Mouse (Mus musculus) neural tube, embryonic 13.5 days (tissue): ENCODE measurements around the gene Ctla4. TPM values are rescaled to one million over a fixed set of nuclear protein-coding genes. Genes with fewer than 3 reads are reported as not detected.

Experiments used
- ATAC-seq: fragments of 200-750 bp; cut with Nextera tagmentation; 2 replicates; pipeline ENCODE4 v1.8.0; 2017; ENCODE audit warnings: low read depth, mild to moderate bottlenecking, moderate TSS enrichment, moderate library complexity
- H3K27ac ChIP-seq: fragments of 300-500 bp; sonication (generic); replicated peaks from 2 replicates; pipeline ENCODE4 v1.5.1; 2015; ENCODE audit warnings: moderate library complexity, mild to moderate bottlenecking, inconsistent platforms
- H3K27me3 ChIP-seq: fragments of 300-500 bp; sonication (generic); 2 replicates; pipeline ENCODE4 v1.6.1; 2015; ENCODE audit warnings: mild to moderate bottlenecking, inconsistent platforms
- H3K36me3 ChIP-seq: fragments of 300-500 bp; sonication (generic); 2 replicates; pipeline ENCODE4 v1.6.1; 2015; ENCODE audit warnings: mild to moderate bottlenecking, inconsistent platforms
- H3K4me1 ChIP-seq: fragments of 300-500 bp; sonication (generic); replicated peaks from 2 replicates; pipeline ENCODE4 v1.6.1; 2015; ENCODE audit warnings: inconsistent platforms
- H3K4me2 ChIP-seq: fragments of 300-500 bp; sonication (generic); 2 replicates; pipeline ENCODE4 v1.6.1; 2015; ENCODE audit warnings: inconsistent platforms, mild to moderate bottlenecking, moderate library complexity
- H3K4me3 ChIP-seq: fragments of 300-500 bp; sonication (generic); 2 replicates; pipeline ENCODE4 v1.5.1; 2015; ENCODE audit warnings: mild to moderate bottlenecking, inconsistent platforms
- H3K9ac ChIP-seq: fragments of 300-500 bp; sonication (generic); 2 replicates; pipeline ENCODE4 v1.6.1; 2015; ENCODE audit warnings: moderate library complexity, mild to moderate bottlenecking, inconsistent platforms
- H3K9me3 ChIP-seq: fragments of 300-500 bp; sonication (generic); 2 replicates; pipeline ENCODE4 v1.6.1; 2016; ENCODE audit warnings: inconsistent platforms
- WGBS: fragments of 180-500 bp; shearing (Covaris S2); methylation state at CpG from one replicate; pipeline ENCODE4 v1.1.7; 2015; 5-methylcytosine and 5-hydroxymethylcytosine counted together
- polyA plus RNA-seq: library from polyadenylated mRNA; unstranded; fragments of >200 nt; fragmentation: Nextera tagmentation; extraction: Ambion mirVana; gene quantifications from 2 replicates; pipeline ENCODE4 v1.2.1, GENCODE M21; 2015

The Ctla4 gene
- polyA plus RNA-seq, 1 experiment from 2014 or later, result not detected

DNA sequence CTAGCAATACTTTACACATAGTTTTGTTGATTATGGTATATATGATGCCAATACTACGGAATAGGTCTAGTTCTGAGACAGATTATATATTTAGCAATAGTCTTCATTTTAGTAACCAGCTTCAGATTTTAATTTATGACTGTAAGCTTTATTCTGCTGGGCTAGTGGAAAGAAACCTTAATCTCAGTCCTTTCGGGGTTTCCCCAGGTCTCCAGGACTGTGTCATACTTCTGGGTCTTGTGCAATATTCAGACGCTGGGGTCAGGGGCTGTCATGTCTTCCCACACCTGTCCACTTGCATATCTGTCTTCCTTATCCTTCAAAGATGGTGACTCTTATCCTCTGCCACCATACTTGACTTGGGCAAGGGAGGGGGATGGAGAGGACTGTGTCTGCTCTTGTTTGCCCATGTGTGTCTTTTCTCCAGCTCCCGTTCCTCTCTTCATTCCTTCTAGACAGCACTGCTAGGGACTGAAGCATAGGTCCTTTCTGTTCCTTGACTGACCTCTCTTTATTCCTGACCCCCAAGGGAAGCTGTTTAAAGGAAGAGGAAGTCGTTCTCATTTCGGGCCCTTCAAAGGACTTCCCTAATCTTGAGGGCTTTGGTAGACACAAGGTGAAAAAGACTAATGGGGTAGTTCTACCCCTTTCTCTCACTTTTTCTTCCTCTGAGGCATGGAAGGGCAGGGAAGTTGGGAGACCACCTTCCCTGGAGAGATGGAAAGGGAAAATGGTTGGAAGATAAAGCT lies 50.3 kb downstream of the Ctla4 start:
- no peak overlapping the region for H3K9ac ChIP-seq
- no peaks in the 10 kb centered on the region for H3K36me3 ChIP-seq
- peaks cover 10% of the 10 kb centered on the region for H3K4me1 ChIP-seq
- H3K4me2 ChIP-seq, result no peak overlapping the region
- WGBS, result 83% methylated on average over 6 of the region's 6 CpGs
- H3K4me3 ChIP-seq, result no peak overlapping the region
- no peaks in the 10 kb centered on the region for H3K9me3 ChIP-seq
- no peak overlapping the region for H3K27ac ChIP-seq
- H3K27me3 ChIP-seq, result no peaks in the 10 kb centered on the region
- ATAC-seq, result no peak

DNA sequence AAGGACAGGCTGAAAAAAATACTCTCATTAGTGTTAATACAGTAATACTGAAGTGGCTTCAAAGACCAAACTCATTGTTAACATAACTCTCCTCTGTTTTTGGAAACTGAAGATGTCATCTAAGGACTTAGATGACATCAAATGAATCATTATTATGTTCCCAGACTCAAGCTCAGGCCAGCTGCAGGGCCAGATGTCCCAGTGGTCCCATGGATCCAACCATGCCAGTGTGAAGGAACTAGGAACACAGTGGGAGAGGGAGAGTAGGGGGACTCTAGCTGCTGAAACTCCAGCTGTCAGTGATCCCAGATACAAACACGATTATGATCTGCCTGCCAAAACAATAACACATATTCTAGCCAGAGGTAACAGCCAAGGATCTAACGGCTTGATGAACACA lies 51.5 kb downstream of the Ctla4 start:
- H3K4me1 ChIP-seq, result peaks cover 10% of the 10 kb centered on the region
- no peak overlapping the region for H3K9ac ChIP-seq
- H3K4me2 ChIP-seq, result no peak overlapping the region
- H3K27ac ChIP-seq, result no peak overlapping the region
- no peaks in the 10 kb centered on the region for H3K36me3 ChIP-seq
- no peak overlapping the region for H3K4me3 ChIP-seq
- ATAC-seq, result no peak
- H3K27me3 ChIP-seq, result no peaks in the 10 kb centered on the region
- WGBS, result 83% methylated on average over 2 of the region's 2 CpGs
- H3K9me3 ChIP-seq, result no peaks in the 10 kb centered on the region

DNA sequence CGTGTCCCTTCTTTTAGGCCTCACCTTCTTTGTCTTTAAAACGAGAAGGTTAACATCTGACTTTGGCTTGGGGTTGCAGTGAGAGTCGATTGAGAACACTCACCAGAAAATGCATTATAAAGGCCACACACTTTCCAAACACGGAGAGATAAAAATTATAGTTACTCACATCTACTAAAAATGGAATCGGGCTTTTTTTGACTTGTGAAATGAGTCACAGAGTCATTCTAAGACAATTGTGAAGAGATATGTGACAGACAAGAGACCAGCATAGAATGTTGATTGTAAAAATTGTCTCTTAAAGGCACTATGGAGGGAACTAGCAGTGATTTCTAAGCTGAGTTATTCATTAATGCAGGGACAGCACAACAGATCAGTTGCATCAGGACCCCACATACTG lies 52.2 kb downstream of the Ctla4 start:
- ATAC-seq, result no peak
- Histone ChIP-seq H3K27ac (no peak overlapping the region), H3K9ac (no peak overlapping the region), H3K4me1 (peaks cover 10% of the 10 kb centered on the region), H3K4me2 (no peak overlapping the region), H3K27me3 (no peaks in the 10 kb centered on the region), H3K9me3 (no peaks in the 10 kb centered on the region), H3K36me3 (no peaks in the 10 kb centered on the region), H3K4me3 (no peak overlapping the region)
- 91% methylated on average over 5 of the region's 5 CpGs for WGBS

DNA sequence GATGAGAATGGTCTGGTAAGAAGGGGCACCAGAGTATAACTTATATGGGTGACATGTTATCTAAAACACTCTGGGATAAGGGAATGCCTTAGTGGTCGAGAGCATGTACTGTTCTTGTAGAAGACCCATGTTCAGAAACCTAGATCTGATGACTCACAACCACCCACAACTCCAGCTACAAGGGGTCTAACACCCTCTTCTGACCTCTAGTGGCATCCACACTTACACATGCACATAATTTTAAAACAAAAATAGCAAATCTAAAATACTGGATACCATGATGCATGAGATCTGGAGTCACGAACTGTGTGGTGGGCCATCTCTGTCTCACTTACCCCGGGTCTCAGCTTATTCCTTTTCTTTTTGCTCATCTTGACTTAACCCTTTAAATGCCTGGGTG lies 53.2 kb downstream of the Ctla4 start:
- no peak overlapping the region for H3K4me3 ChIP-seq
- 78% methylated on average over 3 of the region's 3 CpGs for WGBS
- H3K4me1 ChIP-seq, result peaks cover 16% of the 10 kb centered on the region
- no peak for ATAC-seq
- no peak overlapping the region for H3K27ac ChIP-seq
- H3K9ac ChIP-seq, result no peak overlapping the region
- no peaks in the 10 kb centered on the region for H3K36me3 ChIP-seq
- H3K27me3 ChIP-seq, result no peaks in the 10 kb centered on the region
- no peaks in the 10 kb centered on the region for H3K9me3 ChIP-seq
- H3K4me2 ChIP-seq, result no peak overlapping the region

DNA sequence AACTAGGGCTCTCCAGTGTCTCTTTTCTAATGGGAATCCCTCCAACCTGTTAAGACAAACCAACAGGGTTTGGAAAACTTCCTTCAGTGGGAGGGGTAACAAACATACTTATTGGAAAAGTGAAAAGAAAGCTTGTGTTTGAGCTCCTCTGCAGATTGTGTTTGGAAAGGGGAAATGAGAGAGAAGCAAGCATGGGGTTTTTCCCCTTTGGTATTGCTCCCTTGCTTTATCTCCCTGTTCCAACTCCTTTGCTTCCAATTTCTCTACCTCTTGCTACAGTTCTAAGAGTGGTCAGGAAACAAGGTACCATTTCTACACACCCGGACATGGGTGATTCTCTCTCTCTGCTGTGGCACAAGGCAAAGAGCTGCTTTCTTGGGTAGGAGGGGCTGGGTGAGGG lies 53.8 kb downstream of the Ctla4 start:
- Histone ChIP-seq H3K27me3 (no peaks in the 10 kb centered on the region), H3K4me3 (no peak overlapping the region), H3K9ac (no peak overlapping the region), H3K4me2 (no peak overlapping the region), H3K4me1 (peaks cover 16% of the 10 kb centered on the region), H3K9me3 (no peaks in the 10 kb centered on the region), H3K36me3 (no peaks in the 10 kb centered on the region), H3K27ac (no peak overlapping the region)
- WGBS, result 86% methylated on average over 1 of the region's 1 CpGs
- ATAC-seq, result no peak

DNA sequence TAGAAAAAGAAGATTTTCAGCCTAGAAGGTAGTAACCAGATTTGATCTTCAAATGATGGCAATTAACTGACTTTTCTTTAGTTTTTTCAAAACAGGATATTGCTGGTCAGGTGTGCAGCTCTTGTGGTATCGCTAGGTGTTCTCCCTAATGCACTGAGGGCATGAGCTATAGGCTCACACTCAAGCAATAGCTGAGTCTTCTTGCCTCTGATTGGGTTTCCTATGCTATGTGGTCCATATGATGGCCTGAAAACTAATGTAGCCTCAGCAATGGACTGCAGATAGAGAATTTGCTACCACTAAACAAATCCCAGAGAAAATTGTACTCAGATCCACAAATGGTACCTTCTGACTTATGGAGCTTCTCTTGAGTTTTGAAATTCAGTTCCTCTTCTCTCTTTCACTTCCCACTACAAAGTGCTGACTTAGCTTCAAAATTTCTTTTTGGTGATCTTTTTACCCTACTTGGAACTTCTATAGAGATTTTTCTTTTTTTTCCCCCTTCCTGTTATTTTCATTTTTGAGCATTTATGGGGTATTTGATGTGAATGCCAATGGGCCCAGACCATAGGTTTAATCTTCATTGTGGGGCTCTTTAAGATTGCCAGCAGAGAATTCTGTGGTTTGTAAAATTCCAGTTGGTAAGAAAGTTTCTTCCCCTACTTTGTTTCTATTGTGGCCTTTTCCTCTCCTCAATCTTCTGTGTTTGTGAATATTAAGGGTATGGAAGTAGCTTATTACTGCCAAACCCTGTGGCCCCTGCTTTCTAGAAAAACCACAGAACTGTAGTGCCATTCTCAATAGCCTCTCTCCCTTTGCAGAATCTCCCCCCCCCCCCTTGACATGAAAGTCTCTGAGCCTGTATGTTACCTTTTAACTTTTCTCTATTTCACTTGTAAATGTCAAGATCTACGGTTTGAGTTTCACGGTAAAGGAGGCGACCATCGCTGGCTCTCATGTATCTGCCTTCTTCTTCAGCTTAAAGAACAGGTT lies 54.6 kb downstream of the Ctla4 start:
- WGBS, result 94% methylated on average over 5 of the region's 5 CpGs
- Histone ChIP-seq H3K36me3 (no peaks in the 10 kb centered on the region), H3K4me3 (no peak overlapping the region), H3K4me1 (peaks cover 9% of the 10 kb centered on the region), H3K4me2 (no peak overlapping the region), H3K9me3 (no peaks in the 10 kb centered on the region), H3K27ac (no peak overlapping the region), H3K27me3 (no peaks in the 10 kb centered on the region), H3K9ac (no peak overlapping the region)
- no peak for ATAC-seq

DNA sequence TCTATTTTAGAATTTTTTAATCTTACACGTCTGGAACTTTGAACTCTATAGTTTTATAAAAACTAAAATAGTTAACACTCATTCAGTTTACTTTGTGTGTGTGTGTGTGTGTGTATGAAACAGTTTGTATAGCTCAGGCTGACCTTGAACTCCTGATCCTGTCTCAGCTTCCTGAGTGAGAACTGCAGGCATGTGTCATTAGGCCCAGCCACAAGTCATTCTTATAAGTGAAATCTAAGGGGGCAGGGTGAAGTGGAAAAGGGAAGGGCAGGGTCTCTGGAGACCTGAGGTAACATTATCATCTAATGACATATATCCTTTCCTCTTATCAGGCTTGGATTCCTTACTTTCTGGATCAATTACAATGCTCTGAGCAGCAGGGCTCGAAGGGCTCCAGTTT lies 56.1 kb downstream of the Ctla4 start:
- Histone ChIP-seq H3K27ac (no peak overlapping the region), H3K9ac (no peak overlapping the region), H3K4me1 (0 out of 2 replicates have a peak, but pooled peaks cover 5% of the 10 kb centered on the region), H3K36me3 (no peaks in the 10 kb centered on the region), H3K27me3 (no peaks in the 10 kb centered on the region), H3K4me3 (no peak overlapping the region), H3K4me2 (no peak overlapping the region), H3K9me3 (no peaks in the 10 kb centered on the region)
- WGBS, result 84% methylated on average over 2 of the region's 2 CpGs
- ATAC-seq, result no peak

DNA sequence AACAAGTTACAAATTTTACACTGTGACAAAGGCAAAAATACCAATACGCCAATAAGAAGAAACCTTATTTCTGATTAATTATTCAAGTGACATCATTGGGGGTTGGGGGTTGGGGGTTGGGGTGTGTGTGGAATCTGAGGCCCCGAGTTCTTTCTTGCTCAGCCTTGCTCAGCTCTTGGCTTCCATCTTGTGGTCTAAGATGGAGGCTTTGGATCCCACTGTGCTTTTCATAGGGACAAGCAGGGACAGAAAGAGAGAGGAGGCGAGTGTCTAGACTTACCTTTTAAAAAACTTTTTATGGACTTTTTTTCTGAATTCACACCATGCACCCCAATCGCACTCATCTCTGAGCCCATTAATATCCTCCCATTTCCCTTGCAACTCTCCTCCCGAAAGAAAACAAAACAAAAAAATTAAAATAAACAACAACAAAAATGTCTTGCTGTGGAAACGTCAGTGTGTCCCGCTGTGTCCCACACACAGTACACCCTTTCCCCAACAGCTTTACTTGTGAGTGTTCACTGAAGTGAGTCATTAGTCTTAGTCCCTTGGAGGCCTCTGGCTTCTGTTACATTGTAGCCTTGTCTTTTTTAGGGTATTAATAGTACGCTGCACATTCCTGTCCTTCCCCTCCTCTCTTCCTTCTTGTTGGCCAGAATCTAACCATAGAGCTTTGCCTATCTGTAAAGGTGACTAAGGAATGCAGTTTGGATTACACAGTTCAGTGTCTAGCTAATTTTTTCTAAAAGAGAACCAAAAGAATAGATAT lies 59.0 kb downstream of the Ctla4 start:
- H3K9me3 ChIP-seq, result no peaks in the 10 kb centered on the region

DNA sequence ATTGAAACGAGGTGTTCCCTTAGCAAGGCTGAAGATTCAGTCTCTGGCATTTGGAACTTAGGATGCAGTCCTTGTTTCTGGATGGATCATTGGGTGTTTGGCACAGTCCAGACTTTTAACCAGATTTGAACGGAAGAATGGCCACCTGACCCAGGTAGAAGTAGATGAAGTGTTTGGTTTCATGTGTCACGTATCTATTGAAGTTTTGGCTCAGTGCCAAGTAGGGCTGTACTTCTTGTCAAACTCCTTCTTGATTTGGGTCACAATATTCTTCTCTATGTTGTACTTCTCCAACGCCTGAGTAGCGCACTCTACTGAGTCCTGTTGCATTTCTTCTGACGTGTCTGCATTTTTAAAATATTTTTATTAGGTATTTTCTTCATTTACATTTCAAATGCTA lies 61.3 kb downstream of the Ctla4 start:
- H3K27ac ChIP-seq, result no peak overlapping the region
- ATAC-seq, result no peak
- no peaks in the 10 kb centered on the region for H3K9me3 ChIP-seq
- no peak overlapping the region for H3K4me2 ChIP-seq
- H3K4me3 ChIP-seq, result no peak overlapping the region
- H3K36me3 ChIP-seq, result no peaks in the 10 kb centered on the region
- H3K4me1 ChIP-seq, result 0 out of 2 replicates have a peak, but pooled peaks cover 5% of the 10 kb centered on the region
- H3K27me3 ChIP-seq, result no peaks in the 10 kb centered on the region
- 90% methylated on average over 6 of the region's 6 CpGs for WGBS
- no peak overlapping the region for H3K9ac ChIP-seq

More for the DNA sequence above, 59.0 kb downstream of the Ctla4 start:
- ATAC-seq, result no peak
- Histone ChIP-seq H3K27me3 (no peaks in the 10 kb centered on the region), H3K4me1 (0 out of 2 replicates have a peak, but pooled peaks cover 5% of the 10 kb centered on the region), H3K27ac (no peak overlapping the region), H3K4me3 (no peak overlapping the region), H3K36me3 (no peaks in the 10 kb centered on the region), H3K4me2 (no peak overlapping the region), H3K9ac (no peak overlapping the region)
- WGBS, result 90% methylated on average over 8 of the region's 8 CpGs

DNA sequence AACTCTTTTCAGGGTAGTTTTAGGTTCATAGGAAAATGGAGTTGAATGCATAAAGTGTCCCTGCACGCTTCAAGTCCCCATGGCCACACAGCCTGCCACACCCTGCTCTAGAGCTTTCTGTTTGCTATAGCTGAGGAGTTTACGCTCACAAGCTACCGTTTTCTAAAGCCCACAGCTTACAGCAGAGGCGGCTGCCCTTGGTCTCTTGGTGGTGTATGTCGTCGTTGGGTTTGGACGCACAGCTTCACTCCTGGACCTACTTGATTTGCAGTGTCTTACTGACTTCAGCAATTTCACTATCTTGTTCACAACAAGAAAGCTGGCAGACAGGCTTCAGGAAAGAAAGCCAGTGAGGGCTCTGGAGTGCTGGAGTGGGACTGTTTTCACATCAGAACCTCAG lies 66.2 kb downstream of the Ctla4 start:
- H3K9ac ChIP-seq, result no peak overlapping the region
- no peak for ATAC-seq

DNA sequence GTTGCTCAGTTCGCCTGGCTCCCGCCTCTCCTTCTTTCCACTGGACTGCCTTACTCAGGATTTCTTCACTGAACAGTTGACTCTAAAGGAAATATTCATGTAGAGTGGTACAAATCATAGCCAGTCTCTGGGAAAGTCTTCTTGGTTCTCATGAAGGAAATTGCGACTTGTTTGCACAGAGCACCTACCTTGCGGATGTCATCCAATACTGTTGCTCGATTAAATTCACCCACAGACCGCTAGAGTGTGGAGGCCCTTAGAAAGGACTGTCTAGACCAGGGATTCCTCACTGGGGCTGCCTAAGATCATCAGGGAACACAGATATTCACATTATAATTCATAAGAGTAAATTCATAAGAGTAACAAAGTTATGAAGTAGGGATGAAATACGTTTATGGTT lies 66.9 kb downstream of the Ctla4 start:
- Histone ChIP-seq H3K4me3 (no peak overlapping the region), H3K36me3 (no peaks in the 10 kb centered on the region), H3K4me1 (no peaks in the 10 kb centered on the region), H3K4me2 (no peak overlapping the region), H3K9me3 (no peaks in the 10 kb centered on the region), H3K9ac (no peak overlapping the region), H3K27ac (no peak overlapping the region), H3K27me3 (no peaks in the 10 kb centered on the region)
- no peak for ATAC-seq
- WGBS, result 93% methylated on average over 7 of the region's 7 CpGs

More for the DNA sequence above, 66.2 kb downstream of the Ctla4 start:
- no peaks in the 10 kb centered on the region for H3K27me3 ChIP-seq
- no peak overlapping the region for H3K27ac ChIP-seq
- 76% methylated on average over 7 of the region's 7 CpGs for WGBS
- H3K36me3 ChIP-seq, result no peaks in the 10 kb centered on the region
- no peaks in the 10 kb centered on the region for H3K4me1 ChIP-seq
- H3K4me3 ChIP-seq, result no peak overlapping the region
- no peak overlapping the region for H3K4me2 ChIP-seq
- no peaks in the 10 kb centered on the region for H3K9me3 ChIP-seq

DNA sequence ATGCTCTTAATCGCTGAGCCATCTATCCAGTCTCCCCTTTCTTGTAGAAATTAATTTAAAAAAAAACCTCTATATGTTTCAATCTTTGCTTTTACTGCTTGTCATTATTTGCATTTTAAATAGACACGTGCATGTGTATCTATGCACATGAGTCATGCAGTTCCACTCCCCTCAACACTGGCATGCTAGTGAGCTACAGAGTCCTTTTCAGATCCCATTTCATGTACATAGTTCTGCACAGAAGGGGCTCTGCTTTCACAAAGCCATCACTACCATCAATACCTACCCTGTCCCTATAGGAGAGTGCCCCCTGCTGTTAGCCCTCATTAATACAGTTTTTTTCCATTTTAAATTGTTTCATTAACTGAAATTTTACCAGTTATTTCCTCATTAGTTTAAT lies 68.0 kb downstream of the Ctla4 start:
- Histone ChIP-seq H3K9me3 (no peaks in the 10 kb centered on the region), H3K4me1 (no peaks in the 10 kb centered on the region), H3K36me3 (no peaks in the 10 kb centered on the region), H3K27me3 (no peaks in the 10 kb centered on the region), H3K27ac (no peak overlapping the region), H3K9ac (no peak overlapping the region), H3K4me3 (no peak overlapping the region), H3K4me2 (no peak overlapping the region)
- ATAC-seq, result no peak
- 57% methylated on average over 2 of the region's 2 CpGs for WGBS
